Mouse (Mus musculus) hindbrain, postnatal 0 days (tissue): ENCODE data around the gene Fam161a. TPM values are rescaled to one million over a fixed set of nuclear protein-coding genes. Genes with fewer than 3 reads are reported as not detected.

ENCODE experiments used
- ATAC-seq: fragments of 200-750 bp; cut with Nextera tagmentation; 2 replicates; pipeline ENCODE4 v1.8.0; 2017; ENCODE audit warnings: mild to moderate bottlenecking, moderate TSS enrichment, moderate library complexity
- DNase-seq: peaks from one replicate; pipeline ENCODE4 v3.0.0-alpha.2; 2015; ENCODE audit warnings: low spot score
- H3K27ac ChIP-seq: fragments of 300-500 bp; sonication (generic); 2 replicates; pipeline ENCODE4 v1.5.1; 2014; ENCODE audit warnings: mild to moderate bottlenecking
- H3K27me3 ChIP-seq: fragments of 300-500 bp; sonication (generic); 2 replicates; pipeline ENCODE4 v1.6.1; 2014; ENCODE audit warnings: low read length, mixed read lengths; ENCODE audit not compliant: insufficient read depth
- H3K36me3 ChIP-seq: fragments of 300-500 bp; sonication (generic); 2 replicates; pipeline ENCODE4 v1.6.1; 2014; ENCODE audit warnings: low read length, mixed read lengths; ENCODE audit not compliant: insufficient read depth
- H3K4me1 ChIP-seq: fragments of 300-500 bp; sonication (generic); 2 replicates; pipeline ENCODE4 v1.6.1; 2014; ENCODE audit warnings: antibody characterized with exemption, low read length, mixed read lengths; ENCODE audit not compliant: insufficient read depth
- H3K4me2 ChIP-seq: fragments of 300-500 bp; sonication (generic); 2 replicates; pipeline ENCODE4 v1.6.1; 2014; ENCODE audit warnings: low read depth, mild to moderate bottlenecking, low read length, moderate library complexity, mixed read lengths
- H3K4me3 ChIP-seq: fragments of 300-500 bp; sonication (generic); 2 replicates; pipeline ENCODE4 v1.5.1; 2014; ENCODE audit warnings: low read length
- H3K9ac ChIP-seq: fragments of 300-500 bp; sonication (generic); replicated peaks from 2 replicates; pipeline ENCODE4 v1.6.1; 2014; ENCODE audit warnings: mild to moderate bottlenecking, low read length, moderate library complexity, mixed read lengths
- H3K9me3 ChIP-seq: fragments of 300-500 bp; sonication (generic); 2 replicates; pipeline ENCODE4 v1.6.1; 2016; ENCODE audit warnings: low read length, mixed read lengths
- CTCF ChIP-seq: IDR thresholded peaks from 2 replicates; pipeline ENCODE4 v1.5.1; 2016; ENCODE audit warnings: antibody characterized with exemption, control low read depth, low read depth
- WGBS: fragments of 180-500 bp; shearing (Covaris S2); extraction: QIAGEN DNeasy Blood & Tissue Kit; methylation state at CpG from one replicate; pipeline ENCODE4 v1.1.7; 2014; 5-methylcytosine and 5-hydroxymethylcytosine counted together
- polyA plus RNA-seq: library from polyadenylated mRNA; unstranded; fragments of >200 nt; fragmentation: Nextera tagmentation; extraction: Ambion mirVana; gene quantifications from 2 replicates; pipeline ENCODE4 v1.2.1, GENCODE M21; 2015
- total RNA-seq: library from RNA; depleted of rRNA; stranded (reverse); fragments of >200 nt; gene quantifications from 2 replicates; pipeline ENCODE4 v1.2.3, GENCODE M21; 2014; rRNA removed

Fam161a gene
- 2.9 and 10.7 TPM in 2 replicates for total RNA-seq
- 4.9 and 6.8 TPM in 2 replicates for polyA plus RNA-seq

DNA sequence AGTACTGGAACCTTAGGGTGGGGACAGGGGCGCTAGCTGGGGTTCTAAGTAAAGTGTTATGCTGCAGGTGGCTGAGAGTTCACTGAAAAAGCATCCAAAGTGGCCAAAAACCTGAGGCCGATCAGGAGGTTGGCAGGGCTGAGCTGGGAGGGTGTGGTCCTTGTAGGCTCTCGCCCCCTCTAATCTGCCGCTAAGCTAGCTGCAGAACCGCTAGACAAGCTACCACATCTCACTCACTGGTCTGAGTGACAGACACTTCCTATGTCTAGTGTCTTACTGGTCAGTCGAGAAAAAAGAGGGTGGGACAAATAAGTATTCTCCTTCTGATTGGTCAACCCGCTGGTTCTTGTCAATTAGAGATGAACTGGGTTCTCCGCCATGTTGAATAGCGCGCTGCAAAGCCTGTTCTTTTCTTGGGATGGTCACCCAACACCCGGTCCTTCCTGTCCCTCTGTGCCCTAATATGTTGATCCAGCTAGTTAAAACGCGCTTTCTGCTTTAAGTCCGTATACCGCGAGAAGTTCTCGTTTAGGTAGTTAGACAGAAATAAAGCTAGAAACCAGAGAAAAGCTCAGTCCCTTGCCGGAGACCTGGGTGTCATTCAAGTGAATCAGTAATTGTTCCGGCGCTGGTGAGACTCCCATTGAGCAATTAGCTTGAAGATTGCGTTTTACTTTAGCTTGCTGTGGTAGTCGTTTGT is at the start of gene Fam161a:
Gene Fam161a (plus strand): TSS at position 51 of the 700 bp plus-strand sequence.
- H3K9ac ChIP-seq: peak within 1 kb of the TSS; percentile 59
- H3K4me3 ChIP-seq: peak within 1 kb of the TSS; percentile 57
- TF ChIP-seq CTCF: no peak
- DNase-seq (peak; percentile 95), ATAC-seq (peak; percentile 95)
- WGBS: under 1% methylated on average over 22 of the region's 22 CpGs
- no peaks in the 10 kb centered on the region for H3K4me1 ChIP-seq
- peak within 1 kb of the TSS; percentile 95 for H3K27ac ChIP-seq
- no peaks in the 10 kb centered on the region for H3K9me3 ChIP-seq
- peaks cover 13% of the 10 kb centered on the region for H3K36me3 ChIP-seq
- no peaks in the 10 kb centered on the region for H3K27me3 ChIP-seq
- peak within 1 kb of the TSS; percentile 58 for H3K4me2 ChIP-seq

DNA sequence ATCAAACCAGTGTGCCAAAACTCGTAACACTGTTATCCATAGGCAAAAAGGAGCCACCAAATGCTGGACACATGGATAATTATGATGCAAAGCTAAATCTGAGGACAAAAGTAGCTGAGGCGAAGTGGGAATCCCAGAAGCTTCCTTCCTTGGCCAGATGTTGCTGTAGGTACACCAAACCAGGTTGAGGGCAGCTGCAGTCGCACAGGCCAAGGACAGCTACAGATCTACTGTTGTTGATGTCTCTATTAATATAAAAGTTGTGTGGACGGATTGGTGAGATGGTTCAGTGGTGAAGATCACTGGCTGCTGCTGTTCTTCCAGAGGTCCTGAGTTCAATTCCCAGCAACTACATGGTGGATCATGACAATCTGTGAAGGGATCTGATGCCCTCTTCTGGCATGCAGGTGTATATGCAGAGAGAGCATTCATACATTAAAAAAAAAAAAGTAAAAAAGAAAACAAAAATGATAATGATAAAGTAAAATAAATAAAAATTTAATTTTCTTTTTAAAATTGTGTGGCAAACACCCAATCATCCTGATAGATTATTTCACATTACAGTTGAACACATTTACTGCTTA is 49.4 kb upstream of the Fam161a start:
- no peak overlapping the region for H3K4me3 ChIP-seq
- ATAC-seq (no peak), DNase-seq (no peak)
- H3K4me2 ChIP-seq: no peak overlapping the region
- TF ChIP-seq CTCF: peak; percentile 62
- H3K9me3 ChIP-seq: no peaks in the 10 kb centered on the region
- no peaks in the 10 kb centered on the region for H3K4me1 ChIP-seq
- WGBS: 94% methylated on average over 4 of the region's 4 CpGs
- no peaks in the 10 kb centered on the region; the same call in 1 of the 2 replicates for H3K36me3 ChIP-seq
- H3K27ac ChIP-seq: no peak overlapping the region
- no peak overlapping the region for H3K9ac ChIP-seq
- no peaks in the 10 kb centered on the region for H3K27me3 ChIP-seq

DNA sequence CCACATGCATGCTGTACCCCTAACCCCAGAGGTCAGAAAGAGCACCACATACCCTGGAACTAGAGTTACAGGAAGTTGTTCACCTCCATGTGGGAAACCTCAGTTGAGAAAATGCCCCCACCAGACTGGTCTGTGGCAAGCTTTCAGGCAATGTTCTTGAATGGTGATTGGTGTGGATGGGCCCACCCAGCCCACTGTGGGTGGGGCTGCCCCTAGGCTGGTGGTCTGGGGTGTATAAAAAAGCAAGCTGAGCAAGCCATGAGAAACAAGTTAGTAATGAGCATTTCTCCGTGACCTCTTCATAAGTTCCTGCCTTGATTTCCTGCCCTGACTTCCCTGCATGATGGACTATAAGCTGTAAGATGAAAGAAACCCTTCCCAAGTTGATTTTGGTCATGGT is 45.2 kb upstream of the Fam161a start:
- Histone ChIP-seq H3K27me3 (no peaks in the 10 kb centered on the region), H3K9me3 (0 out of 2 replicates have a peak, but pooled peaks cover 1% of the 10 kb centered on the region), H3K27ac (no peak overlapping the region), H3K4me1 (no peaks in the 10 kb centered on the region), H3K4me2 (no peak overlapping the region), H3K9ac (no peak overlapping the region), H3K4me3 (no peak overlapping the region), H3K36me3 (no peaks in the 10 kb centered on the region)
- ATAC-seq: no peak
- WGBS: 90% methylated on average over 1 of the region's 1 CpGs
- DNase-seq: no peak
- no peak for TF ChIP-seq CTCF

DNA sequence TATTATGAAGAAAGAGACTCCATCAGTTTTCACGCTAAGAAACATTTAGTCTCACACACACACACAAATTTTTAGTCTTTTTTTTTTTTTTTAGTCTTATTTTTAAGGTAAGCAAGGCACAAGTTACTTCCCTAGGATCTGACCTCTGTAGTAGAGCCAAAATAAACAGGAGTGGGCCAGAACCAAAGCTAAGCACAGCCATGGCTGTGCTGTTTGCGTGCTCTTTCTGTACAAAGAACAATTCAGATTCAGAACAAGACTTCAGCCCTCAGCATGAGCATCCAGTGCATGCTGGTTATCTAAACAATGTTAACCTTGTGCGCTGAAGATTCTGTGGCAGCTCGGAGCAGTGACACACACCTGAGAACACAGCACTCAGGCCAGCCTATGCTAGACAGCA is 42.9 kb upstream of the Fam161a start:
- TF ChIP-seq CTCF: no peak
- ATAC-seq: no peak
- no peak for DNase-seq

DNA sequence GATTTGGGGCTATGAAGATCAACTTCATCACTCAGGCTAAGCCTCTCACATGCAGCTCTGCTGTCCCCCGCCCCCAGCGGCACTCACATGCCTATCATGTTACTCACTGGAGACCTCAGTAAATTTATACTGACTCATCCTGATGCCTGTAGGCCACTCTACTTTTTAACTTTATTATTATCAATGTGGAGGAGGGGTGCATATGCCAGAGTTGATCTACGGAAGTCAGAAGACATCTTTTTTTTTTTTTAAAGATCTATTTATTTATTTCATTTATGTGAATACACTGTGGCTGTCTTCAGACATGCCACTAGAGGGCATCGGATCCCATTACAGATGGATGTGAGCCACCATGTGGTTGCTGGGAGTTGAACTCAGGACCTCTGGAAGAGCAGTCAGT is 41.8 kb upstream of the Fam161a start:
- Histone ChIP-seq H3K9me3 (0 out of 2 replicates have a peak, but pooled peaks cover 2% of the 10 kb centered on the region), H3K36me3 (no peaks in the 10 kb centered on the region), H3K9ac (no peak overlapping the region), H3K27ac (no peak overlapping the region), H3K27me3 (no peaks in the 10 kb centered on the region), H3K4me2 (no peak overlapping the region), H3K4me1 (no peaks in the 10 kb centered on the region), H3K4me3 (no peak overlapping the region)
- WGBS: 82% methylated on average over 4 of the region's 4 CpGs
- TF ChIP-seq CTCF: peak; percentile 45
- ATAC-seq: no peak
- DNase-seq: no peak

More for the DNA sequence above, 42.9 kb upstream of the Fam161a start:
- H3K4me3 ChIP-seq: no peak overlapping the region
- 70% methylated on average over 4 of the region's 4 CpGs for WGBS
- no peaks in the 10 kb centered on the region for H3K27me3 ChIP-seq
- H3K4me2 ChIP-seq: no peak overlapping the region
- no peaks in the 10 kb centered on the region for H3K36me3 ChIP-seq
- H3K4me1 ChIP-seq: no peaks in the 10 kb centered on the region
- no peak overlapping the region for H3K27ac ChIP-seq
- H3K9ac ChIP-seq: no peak overlapping the region
- 0 out of 2 replicates have a peak, but pooled peaks cover 2% of the 10 kb centered on the region for H3K9me3 ChIP-seq

DNA sequence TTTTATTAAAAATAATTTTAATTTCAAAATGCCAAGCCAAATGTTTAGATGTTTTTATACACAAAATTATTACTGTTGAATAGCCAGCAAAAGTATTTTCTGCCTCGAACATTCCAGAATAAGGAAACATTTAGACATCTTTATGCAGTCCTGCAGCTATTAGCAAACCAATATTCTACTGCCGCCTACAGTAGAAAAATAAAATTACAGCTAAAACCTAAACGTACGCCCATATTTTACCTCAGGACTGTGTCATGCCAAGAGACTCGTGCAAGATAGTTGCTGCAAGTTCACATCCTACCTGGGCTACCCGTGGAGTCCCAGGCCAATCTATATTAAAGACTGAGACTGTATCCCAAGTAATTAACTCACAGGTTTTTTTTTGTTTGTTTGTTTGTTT is 37.8 kb upstream of the Fam161a start:
- no peak overlapping the region for H3K4me2 ChIP-seq
- ATAC-seq (no peak), DNase-seq (peak; percentile 71)
- no peaks in the 10 kb centered on the region for H3K4me1 ChIP-seq
- WGBS: 57% methylated on average over 6 of the region's 6 CpGs
- H3K4me3 ChIP-seq: no peak overlapping the region
- no peak overlapping the region for H3K27ac ChIP-seq
- H3K27me3 ChIP-seq: no peaks in the 10 kb centered on the region
- no peak overlapping the region for H3K9ac ChIP-seq
- no peaks in the 10 kb centered on the region; the same call in 1 of the 2 replicates for H3K36me3 ChIP-seq
- TF ChIP-seq CTCF: peak; percentile 64
- 0 out of 2 replicates have a peak, but pooled peaks cover 2% of the 10 kb centered on the region for H3K9me3 ChIP-seq
